Mouse (Mus musculus) MEL (cell line): ENCODE data around the gene Ppp4r2. TPM values are rescaled to one million over a fixed set of nuclear protein-coding genes. Genes with fewer than 3 reads are reported as not detected.

Source experiments
- DNase-seq: peaks from one replicate; pipeline ENCODE4 v3.0.0; 2011; ENCODE audit warnings: low read depth, low spot score
- H3K27ac ChIP-seq: 2 replicates; pipeline ENCODE4 v1.5.1; 2012; ENCODE audit warnings: low read depth, mild to moderate bottlenecking, control low read depth, low read length, moderate library complexity; ENCODE audit not compliant: control insufficient read depth
- H3K27me3 ChIP-seq, 2 experiments: fragments of 150-350 bp in 1 of 2; sonication (generic) in 1 of 2; 2 replicates each; pipeline ENCODE4 v1.6.1; 2012; ENCODE audit warnings: low read length in 2 of 2, mild to moderate bottlenecking in 2 of 2, improper control_type of control experiment in 1 of 2, moderate library complexity in 1 of 2; ENCODE audit not compliant: insufficient read depth in 2 of 2, control insufficient read depth in 1 of 2
- H3K36me3 ChIP-seq, 2 experiments: 2 replicates each; pipeline ENCODE4 v1.6.1; 2012 to 2014; ENCODE audit warnings: low read length in 2 of 2, improper control_type of control experiment in 1 of 2, inconsistent platforms in 1 of 2, mild to moderate bottlenecking in 1 of 2; ENCODE audit not compliant: insufficient read depth in 2 of 2, control insufficient read depth in 1 of 2
- H3K4me1 ChIP-seq, 2 experiments: fragments of 150-350 bp in 1 of 2; sonication (generic) in 1 of 2; 2 replicates each; pipeline ENCODE4 v1.6.1; 2012; ENCODE audit warnings: low read length in 2 of 2, improper control_type of control experiment in 1 of 2, mild to moderate bottlenecking in 1 of 2; ENCODE audit not compliant: insufficient read depth in 2 of 2, control insufficient read depth in 1 of 2
- H3K4me3 ChIP-seq, 2 experiments: fragments of 150-350 bp in 1 of 2; sonication (generic) in 1 of 2; 2 replicates each; pipeline ENCODE4 v1.5.1; 2012; ENCODE audit warnings: low read depth in 2 of 2, low read length in 2 of 2, mild to moderate bottlenecking in 2 of 2, moderate library complexity in 2 of 2, control low read depth in 1 of 2, improper control_type of control experiment in 1 of 2; ENCODE audit not compliant: control insufficient read depth in 1 of 2, insufficient read depth in 1 of 2
- H3K79me2 ChIP-seq: 2 replicates; pipeline ENCODE4 v1.6.1; 2012; ENCODE audit warnings: mild to moderate bottlenecking, low read length, moderate library complexity; ENCODE audit not compliant: control insufficient read depth, poor library complexity, insufficient read depth
- H3K9ac ChIP-seq: 2 replicates; pipeline ENCODE4 v1.6.1; 2012; ENCODE audit warnings: low read depth, mild to moderate bottlenecking, control low read depth, low read length, moderate library complexity; ENCODE audit not compliant: control insufficient read depth, poor library complexity, severe bottlenecking
- H3K9me3 ChIP-seq: fragments of 150-350 bp; sonication (generic); replicated peaks from 2 replicates; pipeline ENCODE4 v1.6.1; 2012; ENCODE audit warnings: mild to moderate bottlenecking, low read length, improper control_type of control experiment, moderate library complexity; ENCODE audit not compliant: insufficient read depth
- CHD1 ChIP-seq: IDR thresholded peaks from 2 replicates; pipeline ENCODE4 v1.6.1; 2012; ENCODE audit warnings: low read depth, mild to moderate bottlenecking, inconsistent platforms, low read length, improper control_type of control experiment
- ELF1 ChIP-seq: IDR thresholded peaks from 2 replicates; pipeline ENCODE4 v1.6.1; 2014; ENCODE audit warnings: low read depth, mild to moderate bottlenecking, inconsistent platforms, low read length, improper control_type of control experiment, moderate library complexity
- GABPA ChIP-seq: IDR thresholded peaks from 2 replicates; pipeline ENCODE4 v1.6.1; 2012; ENCODE audit warnings: low read depth, mild to moderate bottlenecking, inconsistent platforms, low read length, improper control_type of control experiment, moderate library complexity
- GATA1 ChIP-seq: IDR thresholded peaks from 2 replicates; pipeline ENCODE4 v1.6.1; 2011; ENCODE audit warnings: low read depth, low read length, improper control_type of control experiment
- HCFC1 ChIP-seq: IDR thresholded peaks from 2 replicates; pipeline ENCODE4 v1.6.1; 2012; ENCODE audit warnings: low read depth, mild to moderate bottlenecking, inconsistent platforms, low read length, improper control_type of control experiment, moderate library complexity
- MAFK ChIP-seq: IDR thresholded peaks from 2 replicates; pipeline ENCODE4 v1.6.1; 2011; ENCODE audit warnings: low read depth, mild to moderate bottlenecking, low read length, improper control_type of control experiment, borderline replicate concordance
- MAZ ChIP-seq: IDR thresholded peaks from 2 replicates; pipeline ENCODE4 v1.6.1; 2012; ENCODE audit warnings: low read depth, mild to moderate bottlenecking, inconsistent platforms, low read length, improper control_type of control experiment
- MXI1 ChIP-seq: IDR thresholded peaks from 2 replicates; pipeline ENCODE4 v1.6.1; 2011; ENCODE audit warnings: mild to moderate bottlenecking, low read depth, low read length, improper control_type of control experiment
- MYB ChIP-seq: IDR thresholded peaks from 2 replicates; pipeline ENCODE4 v1.6.1; 2011; ENCODE audit warnings: mild to moderate bottlenecking, low read depth, low read length, improper control_type of control experiment
- POLR2AphosphoS2 ChIP-seq: IDR thresholded peaks from 2 replicates; pipeline ENCODE4 v1.6.1; 2011; ENCODE audit warnings: low read length, improper control_type of control experiment
- POLR2AphosphoS5 ChIP-seq: IDR thresholded peaks from 2 replicates; pipeline ENCODE4 v1.6.1; 2012; ENCODE audit warnings: low read depth, borderline replicate concordance, mild to moderate bottlenecking, inconsistent platforms, low read length, moderate library complexity, mixed read lengths
- RAD21 ChIP-seq: IDR thresholded peaks from 2 replicates; pipeline ENCODE4 v1.6.1; 2011; ENCODE audit warnings: mild to moderate bottlenecking, low read depth, low read length, improper control_type of control experiment
- RCOR1 ChIP-seq: IDR thresholded peaks from 2 replicates; pipeline ENCODE4 v1.6.1; 2012; ENCODE audit warnings: low read depth, mild to moderate bottlenecking, inconsistent platforms, low read length, improper control_type of control experiment
- TBP ChIP-seq: IDR thresholded peaks from 2 replicates; pipeline ENCODE4 v1.8.0; 2011; ENCODE audit warnings: low read depth, low read length, improper control_type of control experiment
- USF1 ChIP-seq: IDR thresholded peaks from 2 replicates; pipeline ENCODE4 v1.6.1; 2014; ENCODE audit warnings: low read depth, mild to moderate bottlenecking, inconsistent platforms, low read length, improper control_type of control experiment, moderate library complexity
- USF2 ChIP-seq, 2 experiments: IDR thresholded peaks; 2 replicates each; pipeline ENCODE4 v1.6.1; 2011 to 2012; ENCODE audit warnings: improper control_type of control experiment in 2 of 2, low read length in 2 of 2, borderline replicate concordance in 1 of 2, inconsistent platforms in 1 of 2, low read depth in 1 of 2, mild to moderate bottlenecking in 1 of 2; ENCODE audit not compliant: insufficient read depth in 1 of 2
- ZC3H11A ChIP-seq: IDR thresholded peaks from 2 replicates; pipeline ENCODE4 v1.6.1; 2012; ENCODE audit warnings: low read depth, mild to moderate bottlenecking, inconsistent platforms, low read length, improper control_type of control experiment
- ZKSCAN1 ChIP-seq: IDR thresholded peaks from 2 replicates; pipeline ENCODE4 v1.6.1; 2012; ENCODE audit warnings: low read depth, mild to moderate bottlenecking, inconsistent platforms, low read length, improper control_type of control experiment, moderate library complexity
- ZMIZ1 ChIP-seq: IDR thresholded peaks from 2 replicates; pipeline ENCODE4 v1.6.1; 2012; ENCODE audit warnings: low read depth, mild to moderate bottlenecking, inconsistent platforms, low read length, improper control_type of control experiment, moderate library complexity
- polyA plus RNA-seq, 2 experiments: library from polyadenylated mRNA; stranded (reverse) in 1 of 2; unstranded in 1 of 2; fragments of >175 nt in 1 of 2; fragments of >200 nt in 1 of 2; gene quantifications; 2 replicates each; pipeline versions ENCODE4 v1.2.1 to v1.2.4; 2012; ENCODE audit warnings: low replicate concordance in 2 of 2, low read depth in 1 of 2; ENCODE audit not compliant: insufficient read length in 2 of 2, insufficient read depth in 1 of 2, missing spikeins in 1 of 2
- total RNA-seq: library from RNA; depleted of rRNA; stranded (reverse); fragments of 300-350 nt; gene quantifications from 2 replicates; pipeline ENCODE4 v1.2.3, GENCODE M21; 2012

Gene Ppp4r2
- total and polyA plus RNA-seq, 3 experiments: 57.1 to 61.4 TPM; not detected in 1

GRCm38 (mm10) chr6:100893073-100893472 lies 59.7 kb downstream of the Ppp4r2 start:
- no peaks in the 10 kb centered on the region for H3K4me1 ChIP-seq
- DNase-seq: no peak
- no peaks in the 10 kb centered on the region for H3K36me3 ChIP-seq
- no peaks in the 10 kb centered on the region for H3K79me2 ChIP-seq
- TF ChIP-seq ELF1 (no peak), MXI1 (no peak), POLR2AphosphoS5 (no peak), HCFC1 (no peak), POLR2AphosphoS2 (no peak), MAFK (no peak), ZC3H11A (no peak), ZMIZ1 (no peak), TBP (no peak), USF2 (IDR thresholded peaks at IDR 0.05; ENCODE audit: borderline replicate concordance in 1 of 2, insufficient read depth in 1 of 2, low read depth in 1 of 2, low read length in 2 of 2) (no peak), USF1 (no peak), MAZ (no peak), RCOR1 (no peak), RAD21 (no peak), CHD1 (no peak), ZKSCAN1 (no peak), GATA1 (no peak), MYB (no peak)
- no peak overlapping the region for H3K9ac ChIP-seq
- H3K27ac ChIP-seq: no peak overlapping the region
- H3K27me3 ChIP-seq: no peaks in the 10 kb centered on the region; a peak in 1 of 4 replicates
- H3K9me3 ChIP-seq: no peaks in the 10 kb centered on the region
- no peak overlapping the region for H3K4me3 ChIP-seq

DNA sequence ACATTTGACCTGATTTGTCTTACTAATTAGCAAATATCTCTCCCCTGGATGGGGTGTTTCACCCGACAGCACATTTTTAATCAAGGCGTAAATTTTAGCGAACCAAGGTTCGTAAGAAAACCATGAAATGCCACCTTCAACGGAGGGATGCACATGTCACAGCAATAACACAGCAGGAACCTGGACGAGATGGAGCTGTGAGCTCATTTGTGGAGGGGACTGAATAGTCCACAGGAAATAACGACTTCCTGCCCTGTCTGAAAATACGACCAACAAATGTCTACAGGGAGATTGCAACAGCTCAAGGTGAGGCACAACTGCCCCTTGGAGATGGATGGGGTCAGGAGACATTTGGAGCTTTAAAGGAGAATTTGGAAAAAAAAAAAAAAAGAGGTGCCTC lies 61.8 kb downstream of the Ppp4r2 start:
- no peaks in the 10 kb centered on the region for H3K9me3 ChIP-seq
- H3K79me2 ChIP-seq: no peaks in the 10 kb centered on the region
- DNase-seq: no peak
- H3K4me1 ChIP-seq: no peaks in the 10 kb centered on the region
- H3K27me3 ChIP-seq: no peaks in the 10 kb centered on the region; a peak in 1 of 4 replicates
- H3K4me3 ChIP-seq: no peak overlapping the region
- no peak for TF ChIP-seq GABPA
- TF ChIP-seq POLR2AphosphoS5: no peak
- no peak for TF ChIP-seq POLR2AphosphoS2
- H3K27ac ChIP-seq: no peak overlapping the region
- H3K9ac ChIP-seq: no peak overlapping the region
- no peaks in the 10 kb centered on the region for H3K36me3 ChIP-seq
